Mouse (Mus musculus) lung, embryonic 14.5 days (tissue): ENCODE results near the gene Gimd1. TPM values are rescaled to one million over a fixed set of nuclear protein-coding genes. Genes with fewer than 3 reads are reported as not detected.

ENCODE experiments used
- ATAC-seq: fragments of 200-750 bp; cut with Nextera tagmentation; 2 replicates; pipeline ENCODE4 v1.8.0; 2017; ENCODE audit warnings: mild to moderate bottlenecking, moderate TSS enrichment, moderate library complexity; ENCODE audit not compliant: insufficient read depth
- DNase-seq: peaks from one replicate; pipeline ENCODE4 v3.0.0-alpha.2; 2015
- H3K27ac ChIP-seq: fragments of 300-500 bp; sonication (generic); 2 replicates; pipeline ENCODE4 v1.5.1; 2014; ENCODE audit warnings: low read depth, mild to moderate bottlenecking, moderate library complexity
- H3K27me3 ChIP-seq: fragments of 300-500 bp; sonication (generic); 2 replicates; pipeline ENCODE4 v1.6.1; 2014; ENCODE audit warnings: low read length, control low read depth; ENCODE audit not compliant: insufficient read depth
- H3K36me3 ChIP-seq: fragments of 300-500 bp; sonication (generic); 2 replicates; pipeline ENCODE4 v1.6.1; 2014; ENCODE audit warnings: control low read depth; ENCODE audit not compliant: insufficient read depth
- H3K4me1 ChIP-seq: fragments of 300-500 bp; sonication (generic); 2 replicates; pipeline ENCODE4 v1.6.1; 2014; ENCODE audit warnings: antibody characterized with exemption, control low read depth; ENCODE audit not compliant: insufficient read depth
- H3K4me2 ChIP-seq: fragments of 300-500 bp; sonication (generic); 2 replicates; pipeline ENCODE4 v1.6.1; 2014; ENCODE audit warnings: mild to moderate bottlenecking
- H3K4me3 ChIP-seq: fragments of 300-500 bp; sonication (generic); 2 replicates; pipeline ENCODE4 v1.5.1; 2014; ENCODE audit warnings: low read depth, low read length
- H3K9ac ChIP-seq: fragments of 300-500 bp; sonication (generic); 2 replicates; pipeline ENCODE4 v1.6.1; 2014
- H3K9me3 ChIP-seq: fragments of 300-500 bp; sonication (generic); 2 replicates; pipeline ENCODE4 v1.6.1; 2016; ENCODE audit warnings: low read depth, low read length, control low read depth
- CTCF ChIP-seq: IDR thresholded peaks from 2 replicates; pipeline ENCODE4 v1.5.1; 2016; ENCODE audit warnings: antibody characterized with exemption, low read depth
- WGBS: fragments of 180-500 bp; shearing (Covaris S2); extraction: QIAGEN DNeasy Blood & Tissue Kit; methylation state at CpG from one replicate; pipeline ENCODE4 v1.1.7; 2014; 5-methylcytosine and 5-hydroxymethylcytosine counted together
- polyA plus RNA-seq: library from polyadenylated mRNA; unstranded; fragments of >200 nt; fragmentation: Nextera tagmentation; extraction: Ambion mirVana; gene quantifications from 2 replicates; pipeline ENCODE4 v1.2.1, GENCODE M21; 2014

Gene Gimd1
- polyA plus RNA-seq, 1 experiment from 2014 or later = not detected

GRCm38 (mm10) chr3:132653959-132654358, 24.3 kb downstream of the Gimd1 start:
- WGBS = 84% methylated on average over 7 of the region's 7 CpGs
- TF ChIP-seq CTCF = no peak
- no peak overlapping the region for H3K9ac ChIP-seq

GRCm38 (mm10) chr3:132655955-132656354, 26.3 kb downstream of the Gimd1 start:
- Histone ChIP-seq H3K27ac (no peak overlapping the region), H3K4me3 (no peak overlapping the region), H3K9ac (no peak overlapping the region), H3K4me1 (no peaks in the 10 kb centered on the region), H3K9me3 (no peaks in the 10 kb centered on the region), H3K4me2 (no peak overlapping the region), H3K27me3 (no peaks in the 10 kb centered on the region), H3K36me3 (peaks cover 25% of the 10 kb centered on the region)
- no peak for TF ChIP-seq CTCF
- WGBS = 80% methylated on average over 2 of the region's 2 CpGs
- ATAC-seq (no peak), DNase-seq (no peak)

More at GRCm38 (mm10) chr3:132653959-132654358, 24.3 kb downstream of the Gimd1 start:
- H3K27ac ChIP-seq = no peak overlapping the region
- H3K27me3 ChIP-seq = no peaks in the 10 kb centered on the region
- H3K4me1 ChIP-seq = no peaks in the 10 kb centered on the region
- DNase-seq = no peak
- ATAC-seq = no peak
- no peak overlapping the region for H3K4me3 ChIP-seq
- no peaks in the 10 kb centered on the region for H3K9me3 ChIP-seq
- peaks cover 6% of the 10 kb centered on the region; the same call in 1 of the 2 replicates for H3K36me3 ChIP-seq
- no peak overlapping the region for H3K4me2 ChIP-seq

GRCm38 (mm10) chr3:132677494-132677893, 47.9 kb downstream of the Gimd1 start:
- WGBS = 73% methylated on average over 2 of the region's 2 CpGs
- Histone ChIP-seq H3K36me3 (peaks cover 31% of the 10 kb centered on the region), H3K4me3 (no peak overlapping the region), H3K27ac (no peak overlapping the region), H3K27me3 (no peaks in the 10 kb centered on the region), H3K9me3 (no peaks in the 10 kb centered on the region), H3K4me2 (no peak overlapping the region), H3K4me1 (peaks cover 1% of the 10 kb centered on the region; the same call in 1 of the 2 replicates), H3K9ac (no peak overlapping the region)
- TF ChIP-seq CTCF = no peak
- ATAC-seq (no peak), DNase-seq (no peak)

GRCm38 (mm10) chr3:132683447-132684230, 54.0 kb downstream of the Gimd1 start, which contains the start of gene Tbck:
Tbck (plus strand) TSS chr3:132684144.
- ATAC-seq = peak; percentile 98
- peak within 1 kb of the TSS; percentile 82 for H3K27ac ChIP-seq
- WGBS = 2% methylated on average over 42 of the region's 42 CpGs
- peak within 1 kb of the TSS; percentile 91 for H3K9ac ChIP-seq
- TF ChIP-seq CTCF = no peak
- H3K4me2 ChIP-seq = peak within 1 kb of the TSS; percentile 69
- no peaks in the 10 kb centered on the region for H3K9me3 ChIP-seq
- DNase-seq = peak; percentile 95
- H3K4me3 ChIP-seq = peak within 1 kb of the TSS; percentile 82
- H3K4me1 ChIP-seq = peaks cover 4% of the 10 kb centered on the region; the same call in 1 of the 2 replicates
- H3K27me3 ChIP-seq = no peaks in the 10 kb centered on the region
- H3K36me3 ChIP-seq = peaks cover 5% of the 10 kb centered on the region; the same call in 1 of the 2 replicates

GRCm38 (mm10) chr3:132684231-132684928, 54.8 kb downstream of the Gimd1 start, which contains the start of gene Aimp1:
Aimp1 (minus strand) TSS chr3:132684370.
- WGBS = 2% methylated on average over 27 of the region's 27 CpGs
- Histone ChIP-seq H3K36me3 (peaks cover 5% of the 10 kb centered on the region; the same call in 1 of the 2 replicates), H3K4me3 (peak within 1 kb of the TSS; percentile 82), H3K4me2 (peak within 1 kb of the TSS; percentile 69), H3K27me3 (no peaks in the 10 kb centered on the region), H3K4me1 (peaks cover 4% of the 10 kb centered on the region; the same call in 1 of the 2 replicates), H3K9me3 (no peaks in the 10 kb centered on the region), H3K27ac (peak within 1 kb of the TSS; percentile 82), H3K9ac (peak within 1 kb of the TSS; percentile 91)
- no peak for TF ChIP-seq CTCF
- ATAC-seq (no peak), DNase-seq (peak; percentile 3)

Other genes with a start within 250 kb of the Gimd1 start
- gene Tbck, start 54.3 kb downstream of the Gimd1 start, polyA plus RNA-seq = 19.0 and 19.6 TPM in 2 replicates
- gene Aimp1, start 54.5 kb downstream of the Gimd1 start, polyA plus RNA-seq = 77.4 and 79.5 TPM in 2 replicates